Mouse (Mus musculus) hindbrain, embryonic 11.5 days (tissue): ENCODE measurements around the gene Zbed5. TPM values are rescaled to one million over a fixed set of nuclear protein-coding genes. Genes with fewer than 3 reads are reported as not detected.
A peak's percentile ranks its signal among the peaks of the same experiment; 100 is the strongest.

ENCODE experiments used
- ATAC-seq: fragments of 200-750 bp; cut with Nextera tagmentation; 2 replicates; pipeline ENCODE4 v1.8.0; 2017; ENCODE audit warnings: mild to moderate bottlenecking, moderate TSS enrichment, moderate library complexity; ENCODE audit not compliant: low FRiP score
- DNase-seq: peaks from one replicate; pipeline ENCODE4 v3.0.0-alpha.2; 2015; ENCODE audit warnings: low spot score
- H3K27ac ChIP-seq: fragments of 300-500 bp; sonication (generic); 2 replicates; pipeline ENCODE4 v1.5.1; 2014; ENCODE audit warnings: mild to moderate bottlenecking, low read depth, low read length
- H3K27me3 ChIP-seq: fragments of 300-500 bp; sonication (generic); 2 replicates; pipeline ENCODE4 v1.6.1; 2014; ENCODE audit warnings: mild to moderate bottlenecking, low read length, moderate library complexity, mixed read lengths; ENCODE audit not compliant: control insufficient read depth, insufficient read depth
- H3K36me3 ChIP-seq: fragments of 300-500 bp; sonication (generic); 2 replicates; pipeline ENCODE4 v1.6.1; 2014; ENCODE audit warnings: mild to moderate bottlenecking, low read length, moderate library complexity, mixed read lengths; ENCODE audit not compliant: control insufficient read depth, insufficient read depth
- H3K4me1 ChIP-seq: fragments of 300-500 bp; sonication (generic); replicated peaks from 2 replicates; pipeline ENCODE4 v1.6.1; 2014; ENCODE audit warnings: low read length, mixed read lengths; ENCODE audit not compliant: control insufficient read depth, insufficient read depth
- H3K4me2 ChIP-seq: fragments of 300-500 bp; sonication (generic); replicated peaks from 2 replicates; pipeline ENCODE4 v1.6.1; 2014; ENCODE audit warnings: mild to moderate bottlenecking, low read depth, low read length
- H3K4me3 ChIP-seq: fragments of 300-500 bp; sonication (generic); 2 replicates; pipeline ENCODE4 v1.5.1; 2014; ENCODE audit warnings: low read depth, low read length
- H3K9ac ChIP-seq: fragments of 300-500 bp; sonication (generic); 2 replicates; pipeline ENCODE4 v1.6.1; 2014; ENCODE audit warnings: low read depth, low read length
- H3K9me3 ChIP-seq: fragments of 300-500 bp; sonication (generic); 2 replicates; pipeline ENCODE4 v1.6.1; 2016; ENCODE audit warnings: low read length; ENCODE audit not compliant: control insufficient read depth
- WGBS: fragments of 180-500 bp; shearing (Covaris S2); extraction: QIAGEN DNeasy Blood & Tissue Kit; methylation state at CpG from one replicate; pipeline ENCODE4 v1.1.7; 2014; 5-methylcytosine and 5-hydroxymethylcytosine counted together
- polyA plus RNA-seq: library from polyadenylated mRNA; unstranded; fragments of >200 nt; fragmentation: Nextera tagmentation; extraction: Ambion mirVana; gene quantifications from 2 replicates; pipeline ENCODE4 v1.2.1, GENCODE M21; 2014

Zbed5 gene
- polyA plus RNA-seq, 1 experiment from 2014 or later = 8.2 TPM

- WGBS = 88% methylated on average over 19 of the region's 19 CpGs
- Histone ChIP-seq H3K9me3 (no peaks in the 10 kb centered on the region), H3K36me3 (no peaks in the 10 kb centered on the region), H3K4me3 (no peak overlapping the region), H3K9ac (no peak overlapping the region), H3K4me2 (no peak overlapping the region), H3K4me1 (no peaks in the 10 kb centered on the region), H3K27ac (no peak overlapping the region), H3K27me3 (no peaks in the 10 kb centered on the region)
- DNase-seq = no peak
- ATAC-seq = no peak
These were observed 26.1 kb upstream of the Zbed5 start for GRCm38 (mm10) chr5:129869238-129869995.

GRCm38 (mm10) chr5:129871238-129871637 lies 24.3 kb upstream of the Zbed5 start:
- whole genome bisulfite sequencing = 88% methylated on average over 2 of the region's 2 CpGs
- Histone ChIP-seq H3K36me3 (no peaks in the 10 kb centered on the region), H3K9ac (no peak overlapping the region), H3K4me2 (no peak overlapping the region), H3K27ac (no peak overlapping the region), H3K4me3 (no peak overlapping the region), H3K27me3 (no peaks in the 10 kb centered on the region), H3K9me3 (no peaks in the 10 kb centered on the region), H3K4me1 (no peaks in the 10 kb centered on the region)
- no peak for ATAC-seq
- DNase-seq = no peak

- no peak for ATAC-seq
- no peak for DNase-seq
- Histone ChIP-seq H3K4me2 (no peak overlapping the region), H3K27me3 (no peaks in the 10 kb centered on the region), H3K4me3 (no peak overlapping the region), H3K27ac (no peak overlapping the region), H3K9ac (no peak overlapping the region), H3K36me3 (no peaks in the 10 kb centered on the region), H3K4me1 (no peaks in the 10 kb centered on the region), H3K9me3 (no peaks in the 10 kb centered on the region)
- WGBS = 87% methylated on average over 12 of the region's 12 CpGs
These were observed 21.6 kb upstream of the Zbed5 start for GRCm38 (mm10) chr5:129873942-129874341.

- H3K36me3 ChIP-seq = 0 out of 2 replicates have a peak, but pooled peaks cover under 1% of the 10 kb centered on the region
- no peak overlapping the region for H3K4me2 ChIP-seq
- no peak for ATAC-seq
- no peaks in the 10 kb centered on the region for H3K27me3 ChIP-seq
- no peak overlapping the region for H3K27ac ChIP-seq
- no peaks in the 10 kb centered on the region for H3K9me3 ChIP-seq
- no peak overlapping the region for H3K9ac ChIP-seq
- 81% methylated on average over 11 of the region's 11 CpGs for WGBS
- no peaks in the 10 kb centered on the region for H3K4me1 ChIP-seq
- H3K4me3 ChIP-seq = no peak overlapping the region
- DNase-seq = no peak
These were observed 20.4 kb upstream of the Zbed5 start for GRCm38 (mm10) chr5:129875098-129875497.

GRCm38 (mm10) chr5:129877731-129878455 lies 17.6 kb upstream of the Zbed5 start:
- 75% methylated on average over 9 of the region's 9 CpGs for WGBS
- no peak overlapping the region for H3K27ac ChIP-seq
- no peaks in the 10 kb centered on the region for H3K27me3 ChIP-seq
- H3K9me3 ChIP-seq = no peaks in the 10 kb centered on the region
- ATAC-seq = no peak
- DNase-seq = no peak
- H3K4me2 ChIP-seq = no peak overlapping the region
- no peak overlapping the region for H3K4me3 ChIP-seq
- H3K4me1 ChIP-seq = no peaks in the 10 kb centered on the region
- no peak overlapping the region for H3K9ac ChIP-seq
- H3K36me3 ChIP-seq = peaks cover 12% of the 10 kb centered on the region

- no peak overlapping the region for H3K4me3 ChIP-seq
- H3K9ac ChIP-seq = no peak overlapping the region
- DNase-seq (peak; percentile 36), ATAC-seq (no peak)
- H3K27me3 ChIP-seq = no peaks in the 10 kb centered on the region
- no peaks in the 10 kb centered on the region for H3K4me1 ChIP-seq
- H3K27ac ChIP-seq = no peak overlapping the region
- H3K9me3 ChIP-seq = no peaks in the 10 kb centered on the region
- no peak overlapping the region for H3K4me2 ChIP-seq
- WGBS = 64% methylated on average over 2 of the region's 2 CpGs
- peaks cover 16% of the 10 kb centered on the region for H3K36me3 ChIP-seq
These were observed 16.6 kb upstream of the Zbed5 start for GRCm38 (mm10) chr5:129878946-129879345.

GRCm38 (mm10) chr5:129879888-129880287 lies 15.6 kb upstream of the Zbed5 start:
- H3K4me2 ChIP-seq = no peak overlapping the region

GRCm38 (mm10) chr5:129886271-129886670 lies 9.3 kb upstream of the Zbed5 start:
- WGBS = 34% methylated on average over 10 of the region's 10 CpGs
- Histone ChIP-seq H3K36me3 (peaks cover 7% of the 10 kb centered on the region), H3K9ac (peak overlapping the region; percentile 91), H3K4me3 (peak overlapping the region; percentile 82), H3K4me2 (peak overlapping the region; percentile 66), H3K9me3 (no peaks in the 10 kb centered on the region), H3K4me1 (no peaks in the 10 kb centered on the region; the same call in 1 of the 2 replicates), H3K27ac (peak overlapping the region; percentile 90), H3K27me3 (no peaks in the 10 kb centered on the region)
- DNase-seq (peak; percentile 34), ATAC-seq (no peak)

More at GRCm38 (mm10) chr5:129879888-129880287, 15.6 kb upstream of the Zbed5 start:
- H3K36me3 ChIP-seq = peaks cover 16% of the 10 kb centered on the region
- no peak overlapping the region for H3K9ac ChIP-seq
- DNase-seq (no peak), ATAC-seq (no peak)
- no peaks in the 10 kb centered on the region for H3K9me3 ChIP-seq
- no peak overlapping the region for H3K4me3 ChIP-seq
- H3K27ac ChIP-seq = no peak overlapping the region
- H3K27me3 ChIP-seq = no peaks in the 10 kb centered on the region
- 70% methylated on average over 3 of the region's 3 CpGs for WGBS
- no peaks in the 10 kb centered on the region for H3K4me1 ChIP-seq
